Mouse (Mus musculus): ENCODE results near the gene Prn. TPM values are rescaled to one million over a fixed set of nuclear protein-coding genes. Genes with fewer than 3 reads are reported as not detected.

The Prn gene
- total and polyA plus RNA-seq, 3 experiments: not detected

- TF ChIP-seq MYC (IDR thresholded peaks at IDR 0.05; ENCODE audit: low read depth, low read length): no peak
- no peak for DNase-seq (ENCODE audit: low read depth, low spot score)
- no peaks in the 10 kb centered on the region for H3K79me2 ChIP-seq (ENCODE audit: control insufficient read depth, insufficient read depth, low read length, poor library complexity)
- no peak overlapping the region for H3K4me3 ChIP-seq (ENCODE audit: control insufficient read depth in 1 of 2, insufficient read depth in 1 of 2, low read depth in 2 of 2, low read length in 2 of 2)
- H3K9me3 ChIP-seq (replicated peaks; ENCODE audit: insufficient read depth, low read length): no peaks in the 10 kb centered on the region
- no peaks in the 10 kb centered on the region for H3K4me1 ChIP-seq (ENCODE audit: control insufficient read depth in 1 of 2, insufficient read depth in 2 of 2, low read length in 2 of 2)
- no peaks in the 10 kb centered on the region; a peak in 2 of 4 replicates for H3K27me3 ChIP-seq (ENCODE audit: control insufficient read depth in 1 of 2, insufficient read depth in 2 of 2, low read length in 2 of 2)
- H3K9ac ChIP-seq (ENCODE audit: control insufficient read depth, low read depth, low read length, poor library complexity, severe bottlenecking): no peak overlapping the region
- no peak overlapping the region for H3K27ac ChIP-seq (ENCODE audit: control insufficient read depth, low read depth, low read length)
- no peaks in the 10 kb centered on the region for H3K36me3 ChIP-seq (ENCODE audit: control insufficient read depth in 1 of 2, insufficient read depth in 2 of 2, low read length in 2 of 2)
Observed at GRCm38 (mm10) chr2:131980866-131981265, 71.1 kb downstream of the Prn start.

DNA sequence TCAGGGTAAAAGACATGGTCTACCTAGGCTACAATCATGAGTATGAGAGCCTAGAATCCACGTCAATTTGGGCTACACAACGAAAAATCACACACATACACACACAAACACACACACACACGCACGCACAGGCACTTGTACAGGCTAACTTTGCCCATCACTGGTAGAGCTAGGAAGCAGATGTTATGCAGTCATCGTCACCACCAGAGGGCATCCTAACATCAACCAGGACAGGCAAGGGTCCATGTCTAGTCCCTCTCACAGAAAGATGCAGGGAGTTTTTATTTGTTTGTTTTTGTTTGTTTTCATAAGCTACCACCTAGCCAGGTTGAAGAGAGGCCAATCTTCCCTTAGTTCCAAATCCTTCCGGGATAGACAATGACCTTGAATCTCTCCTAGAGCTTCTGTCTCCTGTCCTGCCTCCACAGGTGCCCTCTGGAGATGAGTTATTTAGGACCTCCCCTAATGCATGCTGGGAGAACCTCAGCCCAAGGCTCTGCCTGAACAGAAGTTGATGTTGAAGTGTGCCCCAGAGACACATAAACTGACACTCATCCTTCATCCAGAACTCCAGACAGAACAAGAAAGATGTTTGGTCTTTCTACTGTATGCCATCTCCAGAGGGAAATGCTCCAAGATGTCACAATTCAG, 72.9 kb downstream of the Prn start:
- no peaks in the 10 kb centered on the region for H3K79me2 ChIP-seq (ENCODE audit: control insufficient read depth, insufficient read depth, low read length, poor library complexity)
- H3K27ac ChIP-seq (ENCODE audit: control insufficient read depth, low read depth, low read length): no peak overlapping the region
- no peaks in the 10 kb centered on the region; a peak in 2 of 4 replicates for H3K27me3 ChIP-seq (ENCODE audit: control insufficient read depth in 1 of 2, insufficient read depth in 2 of 2, low read length in 2 of 2)
- no peak overlapping the region for H3K9ac ChIP-seq (ENCODE audit: control insufficient read depth, low read depth, low read length, poor library complexity, severe bottlenecking)
- no peaks in the 10 kb centered on the region for H3K4me1 ChIP-seq (ENCODE audit: control insufficient read depth in 1 of 2, insufficient read depth in 2 of 2, low read length in 2 of 2)
- no peaks in the 10 kb centered on the region for H3K36me3 ChIP-seq (ENCODE audit: control insufficient read depth in 1 of 2, insufficient read depth in 2 of 2, low read length in 2 of 2)
- no peak overlapping the region for H3K4me3 ChIP-seq (ENCODE audit: control insufficient read depth in 1 of 2, insufficient read depth in 1 of 2, low read depth in 2 of 2, low read length in 2 of 2)
- peak; percentile 77 for DNase-seq (ENCODE audit: low read depth, low spot score)
- TF ChIP-seq CTCF (IDR thresholded peaks at IDR 0.05 in 2 of 3, conservative IDR thresholded peaks at IDR 0.05 in 1 of 3; ENCODE audit: control insufficient read depth in 1 of 3, insufficient read depth in 1 of 3, low read depth in 2 of 3, low read length in 3 of 3, poor library complexity in 1 of 3, severe bottlenecking in 1 of 3) (peak; percentile 84 to 96 (median 86)), SMC3 (IDR thresholded peaks at IDR 0.05; ENCODE audit: low read depth, low read length) (peak; percentile 98), RAD21 (IDR thresholded peaks at IDR 0.05; ENCODE audit: low read depth, low read length) (peak; percentile 93), EP300 (IDR thresholded peaks at IDR 0.05; ENCODE audit: low read depth in 1 of 2, low read length in 2 of 2) (no peak), TCF12 (IDR thresholded peaks at IDR 0.05; ENCODE audit: low read depth, low read length) (no peak), ETS1 (IDR thresholded peaks at IDR 0.05; ENCODE audit: low read depth, low read length) (no peak), ZC3H11A (IDR thresholded peaks at IDR 0.05; ENCODE audit: low read depth, low read length) (peak; percentile 94), RCOR1 (IDR thresholded peaks at IDR 0.05; ENCODE audit: low read depth, low read length) (no peak), TBP (IDR thresholded peaks at IDR 0.05; ENCODE audit: low read depth, low read length) (no peak), MXI1 (IDR thresholded peaks at IDR 0.05; ENCODE audit: low read depth, low read length) (no peak), POLR2AphosphoS2 (IDR thresholded peaks at IDR 0.05; ENCODE audit: low read length) (no peak)
- no peaks in the 10 kb centered on the region for H3K9me3 ChIP-seq (replicated peaks; ENCODE audit: insufficient read depth, low read length)

DNA sequence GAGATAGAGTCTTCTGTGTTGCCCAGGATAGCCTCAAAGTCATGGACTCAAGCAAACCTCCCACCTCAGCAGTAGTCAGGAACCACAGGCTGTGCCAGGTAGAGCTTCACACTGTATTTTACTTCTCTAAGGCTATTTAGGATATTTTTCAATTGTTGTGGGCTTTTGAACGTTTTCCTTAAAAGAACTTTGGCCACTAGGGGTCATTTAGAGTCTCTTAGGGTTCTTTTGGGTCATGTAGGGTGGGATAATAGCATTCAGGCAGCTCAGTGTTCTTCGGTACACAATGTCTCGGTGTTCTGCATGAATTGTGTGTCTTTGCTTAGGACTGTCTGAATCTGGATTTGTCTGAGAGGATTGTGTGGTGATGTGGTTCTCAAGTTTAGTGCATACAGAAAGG, 78.2 kb downstream of the Prn start:
- Histone ChIP-seq H3K27ac (ENCODE audit: control insufficient read depth, low read depth, low read length) (no peak overlapping the region), H3K9me3 (replicated peaks; ENCODE audit: insufficient read depth, low read length) (no peaks in the 10 kb centered on the region), H3K36me3 (ENCODE audit: control insufficient read depth in 1 of 2, insufficient read depth in 2 of 2, low read length in 2 of 2) (no peaks in the 10 kb centered on the region), H3K79me2 (ENCODE audit: control insufficient read depth, insufficient read depth, low read length, poor library complexity) (no peaks in the 10 kb centered on the region), H3K4me1 (ENCODE audit: control insufficient read depth in 1 of 2, insufficient read depth in 2 of 2, low read length in 2 of 2) (no peaks in the 10 kb centered on the region), H3K9ac (ENCODE audit: control insufficient read depth, low read depth, low read length, poor library complexity, severe bottlenecking) (no peak overlapping the region), H3K27me3 (ENCODE audit: control insufficient read depth in 1 of 2, insufficient read depth in 2 of 2, low read length in 2 of 2) (no peaks in the 10 kb centered on the region; a peak in 1 of 4 replicates), H3K4me3 (ENCODE audit: control insufficient read depth in 1 of 2, insufficient read depth in 1 of 2, low read depth in 2 of 2, low read length in 2 of 2) (no peak overlapping the region)
- no peak for TF ChIP-seq CHD1 (IDR thresholded peaks at IDR 0.05; ENCODE audit: low read depth, low read length)
- no peak for TF ChIP-seq GATA1 (IDR thresholded peaks at IDR 0.05; ENCODE audit: low read depth, low read length)
- no peak for TF ChIP-seq ZMIZ1 (IDR thresholded peaks at IDR 0.05; ENCODE audit: low read depth, low read length)
- TF ChIP-seq TCF12 (IDR thresholded peaks at IDR 0.05; ENCODE audit: low read depth, low read length): no peak
- TF ChIP-seq POLR2AphosphoS2 (IDR thresholded peaks at IDR 0.05; ENCODE audit: low read length): no peak
- TF ChIP-seq TBP (IDR thresholded peaks at IDR 0.05; ENCODE audit: low read depth, low read length): no peak
- no peak for TF ChIP-seq HCFC1 (IDR thresholded peaks at IDR 0.05; ENCODE audit: low read depth, low read length)
- no peak for TF ChIP-seq ZC3H11A (IDR thresholded peaks at IDR 0.05; ENCODE audit: low read depth, low read length)
- no peak for TF ChIP-seq TAL1 (IDR thresholded peaks at IDR 0.05; ENCODE audit: low read length)
- TF ChIP-seq SIN3A (IDR thresholded peaks at IDR 0.05; ENCODE audit: low read length): no peak
- peak in 1 of 3 experiments; percentile 37; a peak in 2 of 6 replicates for TF ChIP-seq CTCF (IDR thresholded peaks at IDR 0.05 in 2 of 3, conservative IDR thresholded peaks at IDR 0.05 in 1 of 3; ENCODE audit: control insufficient read depth in 1 of 3, insufficient read depth in 1 of 3, low read depth in 2 of 3, low read length in 3 of 3, poor library complexity in 1 of 3, severe bottlenecking in 1 of 3)
- no peak for TF ChIP-seq GABPA (IDR thresholded peaks at IDR 0.05; ENCODE audit: low read depth, low read length)
- TF ChIP-seq SMC3 (IDR thresholded peaks at IDR 0.05; ENCODE audit: low read depth, low read length): peak; percentile 47
- peak; percentile 20 for TF ChIP-seq RAD21 (IDR thresholded peaks at IDR 0.05; ENCODE audit: low read depth, low read length)
- TF ChIP-seq CHD2 (IDR thresholded peaks at IDR 0.05; ENCODE audit: low read length): no peak
- no peak for TF ChIP-seq ETS1 (IDR thresholded peaks at IDR 0.05; ENCODE audit: low read depth, low read length)
- no peak for DNase-seq (ENCODE audit: low read depth, low spot score)
